Mouse (Mus musculus) kidney, embryonic 16.5 days (tissue): ENCODE measurements around the gene Syngap1. TPM values are rescaled to one million over a fixed set of nuclear protein-coding genes. Genes with fewer than 3 reads are reported as not detected.

Experiments
- ATAC-seq: fragments of 200-750 bp; cut with Nextera tagmentation; 2 replicates; pipeline ENCODE4 v1.8.0; 2017; ENCODE audit warnings: moderate TSS enrichment; ENCODE audit not compliant: low FRiP score, low TSS enrichment
- H3K27ac ChIP-seq: fragments of 300-500 bp; sonication (generic); 2 replicates; pipeline ENCODE4 v1.5.1; 2014; ENCODE audit warnings: low read length
- H3K27me3 ChIP-seq: fragments of 300-500 bp; sonication (generic); 2 replicates; pipeline ENCODE4 v1.6.1; 2014; ENCODE audit warnings: low read length, control low read depth, mixed read lengths; ENCODE audit not compliant: insufficient read depth
- H3K36me3 ChIP-seq: fragments of 300-500 bp; sonication (generic); 2 replicates; pipeline ENCODE4 v1.6.1; 2014; ENCODE audit warnings: low read length, control low read depth, mixed read lengths; ENCODE audit not compliant: insufficient read depth
- H3K4me1 ChIP-seq: fragments of 300-500 bp; sonication (generic); 2 replicates; pipeline ENCODE4 v1.6.1; 2014; ENCODE audit warnings: low read length, control low read depth, mixed read lengths; ENCODE audit not compliant: insufficient read depth
- H3K4me2 ChIP-seq: fragments of 300-500 bp; sonication (generic); replicated peaks from 2 replicates; pipeline ENCODE4 v1.6.1; 2014; ENCODE audit warnings: low read depth, low read length
- H3K4me3 ChIP-seq: fragments of 300-500 bp; sonication (generic); 2 replicates; pipeline ENCODE4 v1.5.1; 2014; ENCODE audit warnings: mild to moderate bottlenecking, low read length
- H3K9ac ChIP-seq: fragments of 300-500 bp; sonication (generic); replicated peaks from 2 replicates; pipeline ENCODE4 v1.6.1; 2014; ENCODE audit warnings: low read length
- H3K9me3 ChIP-seq: fragments of 300-500 bp; sonication (generic); 2 replicates; pipeline ENCODE4 v1.6.1; 2016; ENCODE audit warnings: low read length, control low read depth
- WGBS: fragments of 180-500 bp; shearing (Covaris S2); extraction: QIAGEN DNeasy Blood & Tissue Kit; methylation state at CpG from one replicate; pipeline ENCODE4 v1.1.7; 2014; 5-methylcytosine and 5-hydroxymethylcytosine counted together
- polyA plus RNA-seq: library from polyadenylated mRNA; unstranded; fragments of >200 nt; fragmentation: Nextera tagmentation; extraction: Ambion mirVana; gene quantifications from 2 replicates; pipeline ENCODE4 v1.2.1, GENCODE M21; 2015

Gene Syngap1
- polyA plus RNA-seq, 1 experiment from 2014 or later = 1.1 TPM

DNA sequence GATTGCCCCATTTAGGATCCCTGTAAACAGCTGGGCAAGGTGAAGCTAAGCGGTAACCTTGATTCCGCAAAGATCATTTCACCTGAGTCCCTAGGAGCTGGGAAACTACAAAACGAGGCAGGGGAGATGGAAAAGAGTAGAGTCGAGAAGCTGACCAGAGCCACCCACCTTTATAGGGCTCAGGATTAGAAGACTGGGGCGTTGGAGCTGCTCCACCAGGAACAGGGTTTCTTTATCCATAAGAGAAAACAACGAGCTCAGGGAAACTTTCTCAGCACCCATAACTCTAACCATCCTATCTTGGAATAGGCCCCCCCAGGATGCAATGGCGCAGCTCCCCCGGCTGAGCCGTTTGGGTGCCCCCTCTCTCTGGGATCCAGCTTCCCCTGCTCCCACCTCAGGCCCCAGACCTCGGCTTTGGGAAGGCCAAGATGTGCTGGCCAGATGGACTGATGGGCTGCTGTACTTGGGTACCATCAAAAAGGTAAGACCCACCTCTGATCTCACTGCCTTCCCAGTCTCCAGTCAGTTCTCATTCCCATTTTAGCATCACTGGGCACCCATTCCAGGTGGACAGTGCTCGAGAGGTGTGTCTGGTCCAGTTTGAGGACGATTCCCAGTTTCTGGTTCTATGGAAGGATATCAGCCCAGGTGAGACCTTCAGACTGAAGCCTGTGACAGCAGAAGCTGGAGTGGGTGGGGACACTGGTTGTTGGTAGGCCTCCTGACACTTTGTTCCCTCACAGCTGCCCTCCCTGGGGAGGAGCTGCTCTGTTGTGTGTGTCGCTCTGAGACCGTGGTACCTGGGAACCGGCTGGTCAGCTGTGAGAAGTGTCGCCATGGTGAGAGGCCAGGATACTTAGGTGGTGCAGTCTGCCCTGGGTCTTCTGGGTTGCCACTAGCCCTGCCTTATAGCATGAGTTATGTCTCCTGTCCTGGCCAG is 6.9 kb upstream of the Syngap1 start:
- no peaks in the 10 kb centered on the region for H3K9me3 ChIP-seq
- no peak overlapping the region; the same call in 1 of the 2 replicates for H3K27ac ChIP-seq
- peaks cover 26% of the 10 kb centered on the region for H3K4me1 ChIP-seq
- peak overlapping the region; percentile 86 for H3K9ac ChIP-seq
- no peaks in the 10 kb centered on the region for H3K27me3 ChIP-seq
- peak overlapping the region; percentile 85 for H3K4me3 ChIP-seq
- 76% methylated on average over 16 of the region's 16 CpGs for WGBS
- H3K36me3 ChIP-seq = peaks cover 23% of the 10 kb centered on the region
- peak overlapping the region; percentile 97 for H3K4me2 ChIP-seq
- ATAC-seq = no peak

GRCm38 (mm10) chr17:26935027-26935426 is 6.0 kb upstream of the Syngap1 start:
- H3K27me3 ChIP-seq = no peaks in the 10 kb centered on the region
- H3K9ac ChIP-seq = no peak overlapping the region
- no peak overlapping the region for H3K4me2 ChIP-seq
- peaks cover 20% of the 10 kb centered on the region; the same call in 1 of the 2 replicates for H3K36me3 ChIP-seq
- H3K27ac ChIP-seq = no peak overlapping the region
- ATAC-seq = no peak
- H3K4me1 ChIP-seq = peaks cover 29% of the 10 kb centered on the region
- H3K9me3 ChIP-seq = no peaks in the 10 kb centered on the region
- no peak overlapping the region for H3K4me3 ChIP-seq
- WGBS = 91% methylated on average over 9 of the region's 9 CpGs

DNA sequence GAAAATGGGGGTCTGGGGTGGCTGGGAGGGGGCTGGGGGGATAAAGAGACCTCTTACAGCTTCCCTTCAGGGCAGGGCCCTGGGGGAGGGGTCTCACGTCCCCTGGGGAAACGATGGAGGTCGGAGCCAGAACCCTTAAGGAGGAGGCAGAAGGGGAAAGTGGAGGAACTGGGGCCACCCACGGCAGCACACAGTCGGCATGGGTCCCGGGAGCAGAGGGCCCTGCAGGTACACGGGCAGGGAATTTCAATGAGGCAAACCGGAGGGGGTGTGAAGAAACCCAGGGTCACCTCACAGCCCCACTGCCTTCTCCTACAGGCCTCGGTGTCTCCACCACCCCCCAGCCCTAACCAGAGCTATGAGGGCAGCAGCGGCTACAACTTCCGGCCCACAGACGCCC is 4.6 kb upstream of the Syngap1 start:
- H3K4me2 ChIP-seq = no peak overlapping the region

DNA sequence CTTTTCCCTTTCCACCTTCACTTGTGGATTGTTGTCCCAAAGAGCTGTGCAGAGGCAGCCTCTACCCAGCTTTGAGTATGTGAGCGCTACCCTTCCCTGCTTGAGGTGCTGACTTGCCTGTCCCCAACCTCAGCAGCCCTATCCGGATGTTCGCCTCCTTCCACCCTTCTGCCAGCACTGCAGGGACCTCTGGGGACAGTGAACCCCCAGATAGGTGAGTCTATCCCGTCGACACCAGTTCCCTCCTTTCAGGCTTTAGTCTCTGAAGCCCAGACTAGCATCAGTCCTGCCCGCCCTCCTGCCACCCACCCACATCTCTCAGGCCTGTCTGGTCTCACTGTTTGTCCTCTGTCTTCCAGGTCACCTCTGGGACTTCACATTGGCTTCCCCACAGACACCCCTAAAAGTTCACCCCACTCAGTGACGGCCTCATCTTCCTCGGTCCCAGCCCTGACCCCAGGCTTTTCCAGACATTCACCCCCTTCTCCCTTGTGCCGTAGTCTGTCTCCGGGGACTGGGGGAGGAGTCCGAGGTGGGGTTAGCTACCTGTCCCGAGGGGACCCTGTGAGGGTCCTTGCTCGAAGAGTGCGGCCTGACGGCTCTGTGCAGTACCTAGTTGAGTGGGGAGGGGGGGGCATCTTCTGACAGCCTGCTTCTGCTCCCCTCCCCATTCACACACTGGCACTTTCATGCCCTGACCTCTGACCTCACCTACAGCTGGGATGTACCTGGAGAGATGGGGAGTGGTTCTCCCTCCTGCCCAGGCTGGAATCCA is 3.9 kb upstream of the Syngap1 start:
- Histone ChIP-seq H3K27me3 (no peaks in the 10 kb centered on the region), H3K4me1 (peaks cover 41% of the 10 kb centered on the region), H3K4me3 (no peak overlapping the region), H3K27ac (no peak overlapping the region), H3K36me3 (peaks cover 15% of the 10 kb centered on the region; the same call in 1 of the 2 replicates), H3K9ac (no peak overlapping the region), H3K9me3 (no peaks in the 10 kb centered on the region), H3K4me2 (0 out of 2 replicates have a peak overlapping the region, but pooled peaks have one; percentile 97)
- ATAC-seq = no peak
- WGBS = 85% methylated on average over 15 of the region's 15 CpGs

More for the DNA sequence above, 4.6 kb upstream of the Syngap1 start:
- no peaks in the 10 kb centered on the region for H3K27me3 ChIP-seq
- peaks cover 15% of the 10 kb centered on the region; the same call in 1 of the 2 replicates for H3K36me3 ChIP-seq
- H3K4me3 ChIP-seq = no peak overlapping the region
- no peaks in the 10 kb centered on the region for H3K9me3 ChIP-seq
- no peak overlapping the region for H3K9ac ChIP-seq
- no peak overlapping the region for H3K27ac ChIP-seq
- 85% methylated on average over 12 of the region's 12 CpGs for WGBS
- peaks cover 38% of the 10 kb centered on the region for H3K4me1 ChIP-seq
- ATAC-seq = no peak

- no peak for ATAC-seq
- H3K9me3 ChIP-seq = no peaks in the 10 kb centered on the region
- peak overlapping the region; percentile 97 for H3K4me2 ChIP-seq
- H3K27me3 ChIP-seq = no peaks in the 10 kb centered on the region
- H3K27ac ChIP-seq = peak overlapping the region; percentile 93
- peak overlapping the region; percentile 69 for H3K4me3 ChIP-seq
- peaks cover 15% of the 10 kb centered on the region; the same call in 1 of the 2 replicates for H3K36me3 ChIP-seq
- H3K4me1 ChIP-seq = peaks cover 46% of the 10 kb centered on the region
- WGBS = 44% methylated on average over 16 of the region's 16 CpGs
- peak overlapping the region; percentile 81 for H3K9ac ChIP-seq
Observed at GRCm38 (mm10) chr17:26937883-26938695, 3.0 kb upstream of the Syngap1 start.

DNA sequence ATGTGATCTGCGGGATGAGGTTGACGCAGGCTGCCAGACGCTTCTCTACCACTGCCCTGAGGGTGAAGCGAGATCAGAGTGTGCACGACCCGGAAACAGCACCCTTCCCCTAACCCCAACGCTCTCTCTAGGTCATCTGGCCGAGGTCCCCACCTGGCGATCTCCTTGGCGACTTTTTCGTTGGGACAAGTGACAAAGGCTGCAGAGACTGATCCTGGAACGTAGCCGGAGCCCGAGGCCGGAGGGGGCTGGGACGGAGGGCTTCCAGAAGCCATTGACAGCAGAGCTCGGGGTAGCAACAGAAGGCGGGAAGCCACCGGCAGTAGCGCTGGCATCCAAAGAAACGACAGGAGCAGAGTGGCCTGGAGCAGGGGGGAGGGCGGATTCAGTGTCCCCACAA is 2.3 kb upstream of the Syngap1 start:
- Histone ChIP-seq H3K9me3 (no peaks in the 10 kb centered on the region), H3K4me3 (peak overlapping the region; percentile 69), H3K36me3 (peaks cover 15% of the 10 kb centered on the region; the same call in 1 of the 2 replicates), H3K4me1 (peaks cover 41% of the 10 kb centered on the region), H3K4me2 (peak overlapping the region; percentile 97), H3K27ac (peak overlapping the region; percentile 93), H3K9ac (peak overlapping the region; percentile 81), H3K27me3 (no peaks in the 10 kb centered on the region)
- under 1% methylated on average over 22 of the region's 22 CpGs for WGBS
- 0 out of 2 replicates have a peak, but pooled peaks have one; percentile 0 for ATAC-seq

DNA sequence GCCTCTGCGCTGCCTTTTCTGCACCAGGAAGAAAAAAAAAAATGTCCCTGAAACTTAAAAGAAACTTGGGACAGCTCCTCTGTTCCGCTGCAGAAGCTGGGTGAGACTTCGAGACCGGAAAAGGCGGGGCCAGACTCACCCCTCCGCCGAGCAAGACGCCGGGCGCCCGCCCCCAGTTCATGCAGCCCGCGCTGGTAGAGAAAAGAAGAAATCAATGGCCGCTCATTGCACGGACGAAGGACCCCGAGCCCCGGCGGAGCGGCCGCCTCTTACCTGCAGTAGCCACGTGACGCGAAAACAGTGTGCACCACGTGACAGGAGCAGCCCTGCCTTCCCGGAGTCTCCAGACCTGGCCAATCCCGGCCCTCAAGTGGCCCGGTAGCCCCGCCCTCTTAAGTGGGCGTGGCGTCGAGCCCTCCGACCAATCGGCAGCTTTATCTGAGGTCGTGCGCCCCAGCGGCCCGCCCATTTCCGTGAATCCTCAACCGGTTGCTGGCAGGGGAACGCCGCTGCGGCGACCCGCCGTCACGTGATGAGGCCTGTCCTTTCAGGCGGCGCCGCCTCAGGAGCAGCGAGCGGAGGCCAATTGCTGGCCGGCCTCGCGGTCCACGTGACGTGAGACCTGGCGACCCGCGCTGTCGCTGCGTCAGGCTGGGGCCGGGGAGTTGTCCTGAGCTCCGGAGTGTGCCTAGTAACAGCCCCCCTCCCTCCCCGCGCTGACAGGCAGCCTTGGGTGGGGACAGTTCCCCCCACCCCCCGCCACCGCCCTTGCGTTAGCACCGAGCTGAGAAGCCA is 1.7 kb upstream of the Syngap1 start, which contains the start of gene Cuta:
Gene Cuta, minus strand, starts transcription at position 392 of the 795 bp plus-strand sequence.
- Histone ChIP-seq H3K27me3 (no peaks in the 10 kb centered on the region), H3K27ac (peak within 1 kb of the TSS; percentile 96), H3K9me3 (no peaks in the 10 kb centered on the region), H3K4me1 (peaks cover 36% of the 10 kb centered on the region), H3K4me3 (peak within 1 kb of the TSS; percentile 69), H3K9ac (peak within 1 kb of the TSS; percentile 81), H3K36me3 (peaks cover 15% of the 10 kb centered on the region; the same call in 1 of the 2 replicates), H3K4me2 (peak within 1 kb of the TSS; percentile 97)
- ATAC-seq = peak; percentile 96
- WGBS = under 1% methylated on average over 66 of the region's 70 CpGs

DNA sequence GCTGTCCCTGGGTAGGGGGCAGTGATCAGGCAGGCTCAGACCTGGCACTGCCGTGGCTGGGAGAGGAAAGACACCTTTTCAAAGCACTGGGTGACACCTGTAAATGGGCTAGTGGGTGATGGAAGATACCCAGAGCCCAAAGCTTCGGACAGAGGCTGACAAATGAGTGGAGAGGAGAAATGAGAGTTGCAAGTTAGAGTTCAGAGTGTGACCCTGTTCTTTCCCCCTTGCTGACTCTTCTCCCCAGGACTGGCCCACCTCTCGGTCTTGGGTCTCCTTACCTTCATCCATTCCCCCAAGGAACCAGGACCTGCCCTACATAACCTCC is 1.1 kb upstream of the Syngap1 start:
- Histone ChIP-seq H3K9ac (peak overlapping the region; percentile 75), H3K27me3 (no peaks in the 10 kb centered on the region), H3K4me3 (peak overlapping the region; percentile 69), H3K36me3 (peaks cover 15% of the 10 kb centered on the region; the same call in 1 of the 2 replicates), H3K4me1 (peaks cover 36% of the 10 kb centered on the region), H3K27ac (peak overlapping the region; percentile 96), H3K9me3 (no peaks in the 10 kb centered on the region), H3K4me2 (peak overlapping the region; percentile 97)
- WGBS = 0% methylated on average over 3 of the region's 3 CpGs
- ATAC-seq = no peak; the same call in 1 of the 2 replicates
